Mouse (Mus musculus) neural tube, embryonic 13.5 days (tissue): ENCODE measurements around the gene Zfp710. TPM values are rescaled to one million over a fixed set of nuclear protein-coding genes. Genes with fewer than 3 reads are reported as not detected.

ENCODE experiments used
- ATAC-seq: fragments of 200-750 bp; cut with Nextera tagmentation; 2 replicates; pipeline ENCODE4 v1.8.0; 2017; ENCODE audit warnings: low read depth, mild to moderate bottlenecking, moderate TSS enrichment, moderate library complexity
- H3K27ac ChIP-seq: fragments of 300-500 bp; sonication (generic); replicated peaks from 2 replicates; pipeline ENCODE4 v1.5.1; 2015; ENCODE audit warnings: moderate library complexity, mild to moderate bottlenecking, inconsistent platforms
- H3K27me3 ChIP-seq: fragments of 300-500 bp; sonication (generic); 2 replicates; pipeline ENCODE4 v1.6.1; 2015; ENCODE audit warnings: mild to moderate bottlenecking, inconsistent platforms
- H3K36me3 ChIP-seq: fragments of 300-500 bp; sonication (generic); 2 replicates; pipeline ENCODE4 v1.6.1; 2015; ENCODE audit warnings: mild to moderate bottlenecking, inconsistent platforms
- H3K4me1 ChIP-seq: fragments of 300-500 bp; sonication (generic); replicated peaks from 2 replicates; pipeline ENCODE4 v1.6.1; 2015; ENCODE audit warnings: inconsistent platforms
- H3K4me2 ChIP-seq: fragments of 300-500 bp; sonication (generic); 2 replicates; pipeline ENCODE4 v1.6.1; 2015; ENCODE audit warnings: inconsistent platforms, mild to moderate bottlenecking, moderate library complexity
- H3K4me3 ChIP-seq: fragments of 300-500 bp; sonication (generic); 2 replicates; pipeline ENCODE4 v1.5.1; 2015; ENCODE audit warnings: mild to moderate bottlenecking, inconsistent platforms
- H3K9ac ChIP-seq: fragments of 300-500 bp; sonication (generic); 2 replicates; pipeline ENCODE4 v1.6.1; 2015; ENCODE audit warnings: moderate library complexity, mild to moderate bottlenecking, inconsistent platforms
- H3K9me3 ChIP-seq: fragments of 300-500 bp; sonication (generic); 2 replicates; pipeline ENCODE4 v1.6.1; 2016; ENCODE audit warnings: inconsistent platforms
- WGBS: fragments of 180-500 bp; shearing (Covaris S2); methylation state at CpG from one replicate; pipeline ENCODE4 v1.1.7; 2015; 5-methylcytosine and 5-hydroxymethylcytosine counted together
- polyA plus RNA-seq: library from polyadenylated mRNA; unstranded; fragments of >200 nt; fragmentation: Nextera tagmentation; extraction: Ambion mirVana; gene quantifications from 2 replicates; pipeline ENCODE4 v1.2.1, GENCODE M21; 2015

Gene Zfp710
- polyA plus RNA-seq, 1 experiment from 2014 or later, result 15.0 TPM

- H3K4me1 ChIP-seq, result peaks cover 77% of the 10 kb centered on the region
- no peak overlapping the region for H3K4me2 ChIP-seq
- H3K27me3 ChIP-seq, result no peaks in the 10 kb centered on the region
- H3K27ac ChIP-seq, result no peak overlapping the region
- H3K9me3 ChIP-seq, result no peaks in the 10 kb centered on the region
- no peak for ATAC-seq
- H3K4me3 ChIP-seq, result no peak overlapping the region
- no peaks in the 10 kb centered on the region for H3K36me3 ChIP-seq
- H3K9ac ChIP-seq, result no peak overlapping the region
Measured at GRCm38 (mm10) chr7:80030009-80030408, 5.4 kb downstream of the Zfp710 start.

GRCm38 (mm10) chr7:80030486-80030885, 5.9 kb downstream of the Zfp710 start:
- WGBS, result 94% methylated on average over 8 of the region's 8 CpGs
- peaks cover 77% of the 10 kb centered on the region for H3K4me1 ChIP-seq
- H3K27me3 ChIP-seq, result no peaks in the 10 kb centered on the region
- no peak overlapping the region for H3K4me3 ChIP-seq
- H3K27ac ChIP-seq, result no peak overlapping the region
- H3K4me2 ChIP-seq, result no peak overlapping the region
- H3K9me3 ChIP-seq, result no peaks in the 10 kb centered on the region
- H3K9ac ChIP-seq, result no peak overlapping the region
- H3K36me3 ChIP-seq, result no peaks in the 10 kb centered on the region
- ATAC-seq, result no peak

- Histone ChIP-seq H3K4me2 (no peak overlapping the region), H3K4me1 (peaks cover 78% of the 10 kb centered on the region)
- ATAC-seq, result no peak
Measured at GRCm38 (mm10) chr7:80030987-80031386, 6.4 kb downstream of the Zfp710 start.

GRCm38 (mm10) chr7:80031478-80031877, 6.9 kb downstream of the Zfp710 start:
- no peaks in the 10 kb centered on the region for H3K27me3 ChIP-seq
- H3K27ac ChIP-seq, result no peak overlapping the region
- no peaks in the 10 kb centered on the region for H3K36me3 ChIP-seq
- H3K9me3 ChIP-seq, result no peaks in the 10 kb centered on the region
- H3K4me2 ChIP-seq, result peak overlapping the region; percentile 16; the same call in 1 of the 2 replicates
- no peak for ATAC-seq
- peaks cover 83% of the 10 kb centered on the region for H3K4me1 ChIP-seq
- WGBS, result 18% methylated on average over 10 of the region's 10 CpGs
- H3K9ac ChIP-seq, result 0 out of 2 replicates have a peak overlapping the region, but pooled peaks have one; percentile 26
- H3K4me3 ChIP-seq, result no peak overlapping the region

More at GRCm38 (mm10) chr7:80030987-80031386, 6.4 kb downstream of the Zfp710 start:
- Histone ChIP-seq H3K27me3 (no peaks in the 10 kb centered on the region), H3K9me3 (no peaks in the 10 kb centered on the region), H3K27ac (no peak overlapping the region), H3K4me3 (no peak overlapping the region), H3K9ac (no peak overlapping the region), H3K36me3 (no peaks in the 10 kb centered on the region)
- 92% methylated on average over 8 of the region's 8 CpGs for WGBS

- no peaks in the 10 kb centered on the region for H3K36me3 ChIP-seq
- H3K9ac ChIP-seq, result no peak overlapping the region
- no peak for ATAC-seq
- H3K4me2 ChIP-seq, result 0 out of 2 replicates have a peak overlapping the region, but pooled peaks have one; percentile 16
- 50% methylated on average over 9 of the region's 10 CpGs for WGBS
- no peak overlapping the region for H3K27ac ChIP-seq
- H3K4me3 ChIP-seq, result no peak overlapping the region
- H3K9me3 ChIP-seq, result no peaks in the 10 kb centered on the region
- H3K27me3 ChIP-seq, result no peaks in the 10 kb centered on the region
- peaks cover 81% of the 10 kb centered on the region for H3K4me1 ChIP-seq
Measured at GRCm38 (mm10) chr7:80032216-80033052, 7.8 kb downstream of the Zfp710 start.

- WGBS, result 91% methylated on average over 9 of the region's 9 CpGs
- Histone ChIP-seq H3K9ac (no peak overlapping the region), H3K9me3 (no peaks in the 10 kb centered on the region), H3K4me2 (no peak overlapping the region), H3K36me3 (no peaks in the 10 kb centered on the region), H3K4me1 (peaks cover 74% of the 10 kb centered on the region), H3K27me3 (no peaks in the 10 kb centered on the region), H3K27ac (no peak overlapping the region), H3K4me3 (no peak overlapping the region)
- ATAC-seq, result no peak
Measured at GRCm38 (mm10) chr7:80033064-80033717, 8.6 kb downstream of the Zfp710 start.

- Histone ChIP-seq H3K27ac (no peak overlapping the region), H3K9me3 (no peaks in the 10 kb centered on the region), H3K4me1 (peaks cover 68% of the 10 kb centered on the region)
Measured at GRCm38 (mm10) chr7:80033771-80034170, 9.2 kb downstream of the Zfp710 start.

GRCm38 (mm10) chr7:80035086-80035485, 10.5 kb downstream of the Zfp710 start:
- H3K9me3 ChIP-seq, result no peaks in the 10 kb centered on the region
- H3K36me3 ChIP-seq, result no peaks in the 10 kb centered on the region
- WGBS, result 70% methylated on average over 6 of the region's 6 CpGs
- no peak overlapping the region for H3K9ac ChIP-seq
- peaks cover 55% of the 10 kb centered on the region for H3K4me1 ChIP-seq
- no peak for ATAC-seq
- H3K4me3 ChIP-seq, result no peak overlapping the region
- H3K27ac ChIP-seq, result no peak overlapping the region
- H3K4me2 ChIP-seq, result no peak overlapping the region
- no peaks in the 10 kb centered on the region for H3K27me3 ChIP-seq

More at GRCm38 (mm10) chr7:80033771-80034170, 9.2 kb downstream of the Zfp710 start:
- Histone ChIP-seq H3K4me2 (no peak overlapping the region), H3K27me3 (no peaks in the 10 kb centered on the region), H3K36me3 (no peaks in the 10 kb centered on the region), H3K4me3 (no peak overlapping the region), H3K9ac (no peak overlapping the region)
- no peak for ATAC-seq
- WGBS, result 78% methylated on average over 9 of the region's 9 CpGs

- H3K4me3 ChIP-seq, result no peak overlapping the region
- 72% methylated on average over 4 of the region's 4 CpGs for WGBS
- no peaks in the 10 kb centered on the region for H3K36me3 ChIP-seq
- no peak overlapping the region for H3K9ac ChIP-seq
- no peak overlapping the region for H3K4me2 ChIP-seq
- H3K4me1 ChIP-seq, result peaks cover 54% of the 10 kb centered on the region
- no peak overlapping the region for H3K27ac ChIP-seq
- ATAC-seq, result no peak
- no peaks in the 10 kb centered on the region for H3K27me3 ChIP-seq
- H3K9me3 ChIP-seq, result no peaks in the 10 kb centered on the region
Measured at GRCm38 (mm10) chr7:80035748-80036147, 11.1 kb downstream of the Zfp710 start.

- Histone ChIP-seq H3K9me3 (no peaks in the 10 kb centered on the region), H3K4me3 (no peak overlapping the region), H3K4me2 (no peak overlapping the region), H3K4me1 (peaks cover 26% of the 10 kb centered on the region), H3K9ac (no peak overlapping the region), H3K27ac (no peak overlapping the region), H3K27me3 (no peaks in the 10 kb centered on the region), H3K36me3 (no peaks in the 10 kb centered on the region)
- WGBS, result 90% methylated on average over 8 of the region's 8 CpGs
- no peak for ATAC-seq
Measured at GRCm38 (mm10) chr7:80039699-80040098, 15.1 kb downstream of the Zfp710 start.

- no peak overlapping the region; the same call in 1 of the 2 replicates for H3K9ac ChIP-seq
- H3K4me1 ChIP-seq, result peaks cover 49% of the 10 kb centered on the region
- ATAC-seq, result no peak
- H3K27me3 ChIP-seq, result no peaks in the 10 kb centered on the region
- peak overlapping the region; percentile 66 for H3K27ac ChIP-seq
- H3K4me2 ChIP-seq, result no peak overlapping the region
- WGBS, result 68% methylated on average over 7 of the region's 7 CpGs
- no peaks in the 10 kb centered on the region for H3K36me3 ChIP-seq
- H3K9me3 ChIP-seq, result no peaks in the 10 kb centered on the region
- H3K4me3 ChIP-seq, result no peak overlapping the region
Measured at GRCm38 (mm10) chr7:80044170-80044569, 19.6 kb downstream of the Zfp710 start.

GRCm38 (mm10) chr7:80047041-80047440, 22.4 kb downstream of the Zfp710 start:
- Histone ChIP-seq H3K9me3 (no peaks in the 10 kb centered on the region), H3K36me3 (no peaks in the 10 kb centered on the region), H3K4me1 (peaks cover 61% of the 10 kb centered on the region), H3K9ac (no peak overlapping the region), H3K4me2 (no peak overlapping the region), H3K4me3 (no peak overlapping the region), H3K27me3 (no peaks in the 10 kb centered on the region), H3K27ac (no peak overlapping the region)
- 84% methylated on average over 4 of the region's 4 CpGs for WGBS
- no peak for ATAC-seq
